Comparison of ENCODE assay signal across 15 mouse cellular contexts in genomic region chr12:100183970-100184369, GRCm38 (mm10). TPM values are rescaled to one million over a fixed set of nuclear protein-coding genes. Genes with fewer than 3 reads are reported as not detected.
DNase-seq lines count a peak whose midpoint lies in the region; ATAC-seq and TF ChIP-seq lines count a peak whose summit lies in the region.
"Had no signal": no experiment of that assay in that cellular context is flagged by ENCODE, and none has a peak within 500 bp of the region (broad histone marks: within the 10 kb centered on the region; RNA-seq: fewer than 3 reads in every experiment).

No protein-coding gene starts in this region.

- no peak for DNase-seq in stomach, postnatal 0 days (ENCODE audit: low spot score)
- DNase-seq in lung, postnatal 36 days = peak; percentile 65
- DNase-seq in frontal cortex, adult 2 months (ENCODE audit: extremely low spot score in 1 of 2, low spot score in 1 of 2) = no peak
- no peak for DNase-seq in hindbrain, postnatal 0 days (ENCODE audit: low spot score)
- DNase-seq: adrenal gland, postnatal 25 days; cerebellum, adult 8-10 months; gastrocnemius, postnatal 36 days; heart, postnatal 10 days; lung, embryonic 14.5 days; thymus, postnatal 4 days had no signal

- no peak overlapping the region for H3K9ac ChIP-seq in kidney, embryonic 15.5 days
- no peak overlapping the region for H3K9ac ChIP-seq in kidney, embryonic 14.5 days (ENCODE audit: low read depth, low read length)
- H3K9ac ChIP-seq in stomach, embryonic 15.5 days = no peak overlapping the region
- H3K9ac ChIP-seq in stomach, postnatal 0 days (ENCODE audit: low read length) = no peak overlapping the region
- no peak overlapping the region for H3K9ac ChIP-seq in stomach, embryonic 16.5 days (ENCODE audit: low read length)
- no peak overlapping the region for H3K9ac ChIP-seq in hindbrain, postnatal 0 days (replicated peaks; ENCODE audit: low read length)
- H3K9ac ChIP-seq: lung, embryonic 14.5 days had no signal

- TF ChIP-seq CTCF in stomach, postnatal 0 days (IDR thresholded peaks at IDR 0.05; ENCODE audit: low read depth) = no peak
- TF ChIP-seq CTCF in hindbrain, postnatal 0 days (IDR thresholded peaks at IDR 0.05; ENCODE audit: low read depth) = no peak

- H3K9me3 ChIP-seq in kidney, embryonic 15.5 days (replicated peaks) = no peaks in the 10 kb centered on the region
- H3K9me3 ChIP-seq in kidney, embryonic 14.5 days (ENCODE audit: control insufficient read depth, low read length) = no peaks in the 10 kb centered on the region
- no peaks in the 10 kb centered on the region for H3K9me3 ChIP-seq in stomach, embryonic 15.5 days
- no peaks in the 10 kb centered on the region for H3K9me3 ChIP-seq in stomach, postnatal 0 days (ENCODE audit: control insufficient read depth, low read length)
- H3K9me3 ChIP-seq in stomach, embryonic 16.5 days (replicated peaks; ENCODE audit: control insufficient read depth, low read length) = peaks cover 5% of the 10 kb centered on the region; the same call in 1 of the 2 replicates
- H3K9me3 ChIP-seq in hindbrain, postnatal 0 days (ENCODE audit: low read length) = no peaks in the 10 kb centered on the region

- TF ChIP-seq EP300 in stomach, postnatal 0 days (optimal IDR thresholded peaks at IDR 0.05) = no peak

- H3K27me3 ChIP-seq in kidney, embryonic 15.5 days = no peaks in the 10 kb centered on the region
- H3K27me3 ChIP-seq in kidney, embryonic 14.5 days (ENCODE audit: control insufficient read depth, insufficient read depth, low read length) = no peaks in the 10 kb centered on the region
- no peaks in the 10 kb centered on the region for H3K27me3 ChIP-seq in stomach, embryonic 15.5 days (replicated peaks)
- no peaks in the 10 kb centered on the region for H3K27me3 ChIP-seq in stomach, postnatal 0 days (ENCODE audit: control insufficient read depth, insufficient read depth, low read length)
- no peaks in the 10 kb centered on the region for H3K27me3 ChIP-seq in stomach, embryonic 16.5 days (ENCODE audit: control insufficient read depth, insufficient read depth, low read length)
- H3K27me3 ChIP-seq in hindbrain, postnatal 0 days (ENCODE audit: insufficient read depth, low read length) = no peaks in the 10 kb centered on the region

- no peak overlapping the region for H3K4me2 ChIP-seq in kidney, embryonic 15.5 days
- no peak overlapping the region for H3K4me2 ChIP-seq in kidney, embryonic 14.5 days (replicated peaks; ENCODE audit: low read depth, low read length)
- no peak overlapping the region for H3K4me2 ChIP-seq in stomach, embryonic 15.5 days
- H3K4me2 ChIP-seq in stomach, postnatal 0 days (replicated peaks; ENCODE audit: low read depth) = no peak overlapping the region
- H3K4me2 ChIP-seq in stomach, embryonic 16.5 days (ENCODE audit: low read depth, low read length) = no peak overlapping the region
- no peak overlapping the region for H3K4me2 ChIP-seq in hindbrain, postnatal 0 days (ENCODE audit: low read depth, low read length)
- H3K4me2 ChIP-seq: lung, embryonic 14.5 days had no signal

- no peak for ATAC-seq in kidney, embryonic 15.5 days (replicated peaks; ENCODE audit: low FRiP score)
- ATAC-seq in kidney, embryonic 14.5 days (ENCODE audit: low FRiP score, low TSS enrichment) = no peak
- no peak for ATAC-seq in stomach, embryonic 15.5 days (ENCODE audit: insufficient read depth, low FRiP score, low read depth)
- no peak for ATAC-seq in stomach, postnatal 0 days (ENCODE audit: low FRiP score, low TSS enrichment)
- no peak for ATAC-seq in stomach, embryonic 16.5 days (ENCODE audit: insufficient read depth, low FRiP score)
- no peak for ATAC-seq in hindbrain, postnatal 0 days
- ATAC-seq: forebrain, embryonic 14.5 days had no signal

- H3K27ac ChIP-seq in kidney, embryonic 15.5 days = 0 out of 2 replicates have a peak overlapping the region, but pooled peaks have one; percentile 0
- no peak overlapping the region for H3K27ac ChIP-seq in kidney, embryonic 14.5 days (ENCODE audit: low read depth, low read length)
- 0 out of 2 replicates have a peak overlapping the region, but pooled peaks have one; percentile 7 for H3K27ac ChIP-seq in stomach, embryonic 15.5 days
- no peak overlapping the region for H3K27ac ChIP-seq in stomach, postnatal 0 days (replicated peaks)
- peak overlapping the region; percentile 4; the same call in 1 of the 2 replicates for H3K27ac ChIP-seq in stomach, embryonic 16.5 days (ENCODE audit: low read length)
- no peak overlapping the region for H3K27ac ChIP-seq in hindbrain, postnatal 0 days

- no peaks in the 10 kb centered on the region for H3K36me3 ChIP-seq in kidney, embryonic 15.5 days
- no peaks in the 10 kb centered on the region for H3K36me3 ChIP-seq in kidney, embryonic 14.5 days (ENCODE audit: control insufficient read depth, insufficient read depth, low read length)
- H3K36me3 ChIP-seq in stomach, embryonic 15.5 days = no peaks in the 10 kb centered on the region
- H3K36me3 ChIP-seq in stomach, postnatal 0 days (ENCODE audit: control insufficient read depth, insufficient read depth, low read length) = no peaks in the 10 kb centered on the region
- H3K36me3 ChIP-seq in stomach, embryonic 16.5 days (ENCODE audit: control insufficient read depth, insufficient read depth, low read length) = no peaks in the 10 kb centered on the region
- H3K36me3 ChIP-seq in hindbrain, postnatal 0 days (ENCODE audit: insufficient read depth, low read length) = no peaks in the 10 kb centered on the region

- H3K4me3 ChIP-seq in kidney, embryonic 15.5 days (replicated peaks) = no peak overlapping the region
- no peak overlapping the region for H3K4me3 ChIP-seq in kidney, embryonic 14.5 days (ENCODE audit: low read length)
- no peak overlapping the region for H3K4me3 ChIP-seq in stomach, embryonic 15.5 days (replicated peaks)
- H3K4me3 ChIP-seq in stomach, postnatal 0 days (ENCODE audit: low read depth, low read length) = no peak overlapping the region
- no peak overlapping the region for H3K4me3 ChIP-seq in stomach, embryonic 16.5 days (replicated peaks; ENCODE audit: low read length)
- H3K4me3 ChIP-seq in hindbrain, postnatal 0 days (ENCODE audit: low read length) = no peak overlapping the region

- WGBS in kidney, embryonic 15.5 days = 50% methylated on average over 5 of the region's 5 CpGs
- WGBS in kidney, embryonic 14.5 days = 46% methylated on average over 5 of the region's 5 CpGs
- 54% methylated on average over 5 of the region's 5 CpGs for whole genome bisulfite sequencing in stomach, embryonic 15.5 days
- 60% methylated on average over 5 of the region's 5 CpGs for WGBS in stomach, postnatal 0 days
- 57% methylated on average over 5 of the region's 5 CpGs for WGBS in stomach, embryonic 16.5 days
- WGBS in hindbrain, postnatal 0 days = 68% methylated on average over 5 of the region's 5 CpGs

- peaks cover 27% of the 10 kb centered on the region for H3K4me1 ChIP-seq in kidney, embryonic 15.5 days
- H3K4me1 ChIP-seq in kidney, embryonic 14.5 days (ENCODE audit: control insufficient read depth, insufficient read depth, low read length) = peaks cover 7% of the 10 kb centered on the region; the same call in 1 of the 2 replicates
- H3K4me1 ChIP-seq in stomach, embryonic 15.5 days = peaks cover 7% of the 10 kb centered on the region; the same call in 1 of the 2 replicates
- no peaks in the 10 kb centered on the region for H3K4me1 ChIP-seq in stomach, postnatal 0 days (replicated peaks; ENCODE audit: control insufficient read depth, insufficient read depth)
- peaks cover 14% of the 10 kb centered on the region; the same call in 1 of the 2 replicates for H3K4me1 ChIP-seq in stomach, embryonic 16.5 days (ENCODE audit: control insufficient read depth, insufficient read depth, low read length)
- H3K4me1 ChIP-seq in hindbrain, postnatal 0 days (ENCODE audit: insufficient read depth, low read length) = no peaks in the 10 kb centered on the region; the same call in 1 of the 2 replicates

RNA-seq across cellular contexts. Expression of gene Calm1, which starts 15.3 kb away (rescaled TPM):
- polyA plus RNA-seq in kidney, embryonic 15.5 days (2015; fragmentation: Nextera tagmentation; extraction: Ambion mirVana) = 1,314 and 1,392 TPM in 2 replicates
- polyA plus RNA-seq in kidney, embryonic 14.5 days (2014; fragmentation: Nextera tagmentation; extraction: Ambion mirVana) = 1,237 and 1,509 TPM in 2 replicates
- polyA plus RNA-seq in stomach, embryonic 15.5 days (2015; fragmentation: Nextera tagmentation; extraction: Ambion mirVana) = 1,764 and 1,796 TPM in 2 replicates
- 1,956 and 2,116 TPM in 2 replicates for polyA plus RNA-seq in stomach, postnatal 0 days (2015; fragmentation: Nextera tagmentation; extraction: Ambion mirVana)
- 1,641 and 1,693 TPM in 2 replicates for polyA plus RNA-seq in stomach, embryonic 16.5 days (2015; fragmentation: Nextera tagmentation; extraction: Ambion mirVana)
- polyA plus RNA-seq in frontal cortex, adult 2 months (2012; rRNA removed) = 1,569 and 1,574 TPM in 2 replicates
- 1,139 and 1,416 TPM in 2 replicates for total RNA-seq in hindbrain, postnatal 0 days (2014; rRNA removed)
- polyA plus RNA-seq in hindbrain, postnatal 0 days (2015; fragmentation: Nextera tagmentation; extraction: Ambion mirVana) = 4,078 and 4,190 TPM in 2 replicates

RNA-seq across cellular contexts. Expression of gene Nrde2, which starts 24.5 kb away (rescaled TPM):
- polyA plus RNA-seq in kidney, embryonic 15.5 days (2015; fragmentation: Nextera tagmentation; extraction: Ambion mirVana) = 18.4 and 18.9 TPM in 2 replicates
- polyA plus RNA-seq in kidney, embryonic 14.5 days (2014; fragmentation: Nextera tagmentation; extraction: Ambion mirVana) = 11.7 and 20.1 TPM in 2 replicates
- 10.3 and 12.2 TPM in 2 replicates for polyA plus RNA-seq in stomach, embryonic 15.5 days (2015; fragmentation: Nextera tagmentation; extraction: Ambion mirVana)
- 5.9 and 6.9 TPM in 2 replicates for polyA plus RNA-seq in stomach, postnatal 0 days (2015; fragmentation: Nextera tagmentation; extraction: Ambion mirVana)
- polyA plus RNA-seq in stomach, embryonic 16.5 days (2015; fragmentation: Nextera tagmentation; extraction: Ambion mirVana) = 9.2 and 11.1 TPM in 2 replicates
- 12.0 and 14.9 TPM in 2 replicates for polyA plus RNA-seq in frontal cortex, adult 2 months (2012; rRNA removed)
- total RNA-seq in hindbrain, postnatal 0 days (2014; rRNA removed) = 20.2 and 20.5 TPM in 2 replicates
- polyA plus RNA-seq in hindbrain, postnatal 0 days (2015; fragmentation: Nextera tagmentation; extraction: Ambion mirVana) = 11.8 and 13.6 TPM in 2 replicates

Comparison
In these comparisons a context has a peak if more than half of its experiments do, and no peak if none do; other contexts are left out.
1. H3K27ac ChIP-seq: peak in kidney, embryonic 15.5 days (single experiment), stomach, embryonic 15.5 days (single experiment) and stomach, embryonic 16.5 days (single experiment); none in kidney, embryonic 14.5 days (single experiment), stomach, postnatal 0 days (single experiment) and hindbrain, postnatal 0 days (single experiment).